Mouse (Mus musculus) C2C12 (cell line): Measurements from ENCODE around the gene Clpp.

Source experiments
- CTCF ChIP-seq: IDR thresholded peaks from one replicate; pipeline ENCODE4 v1.5.1; 2011; ENCODE audit not compliant: control insufficient read depth, insufficient read depth, insufficient read length
- USF1 ChIP-seq: IDR thresholded peaks from one replicate; pipeline ENCODE4 v1.6.1; 2011; ENCODE audit warnings: low read depth, mild to moderate bottlenecking, control low read depth, moderate library complexity

DNA sequence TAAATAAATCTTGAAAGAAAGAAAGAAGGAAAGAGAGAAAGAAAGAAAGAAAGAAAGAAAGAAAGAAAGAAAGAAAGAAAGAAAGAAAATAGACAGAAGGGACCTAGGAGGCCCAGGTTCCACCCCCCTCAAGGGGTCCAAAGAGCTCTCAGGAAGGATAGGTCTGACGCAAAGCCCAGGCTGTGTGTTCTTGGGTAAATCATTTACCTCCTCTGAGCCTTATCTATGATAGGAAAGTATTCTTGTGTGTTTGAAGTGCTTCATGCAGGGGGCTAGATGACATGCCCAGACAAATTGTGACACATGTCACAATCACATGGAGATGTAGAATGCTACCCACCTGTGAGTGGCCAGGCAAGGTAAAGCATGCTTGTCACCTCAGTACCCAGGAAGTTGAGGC, 37.5 kb upstream of the Clpp start:
- TF ChIP-seq CTCF (no peak), USF1 (no peak)
